Mouse (Mus musculus) layer of hippocampus, adult 2 months (tissue): ENCODE data around the gene Zfp689. TPM values are rescaled to one million over a fixed set of nuclear protein-coding genes. Genes with fewer than 3 reads are reported as not detected.
A peak's percentile ranks its signal among the peaks of the same experiment; 100 is the strongest.
"Not testable (repeated sequence)": the region's sequence is repeated elsewhere in the genome, so short reads cannot be mapped to it uniquely, and the experiment has no call there.

Source experiments
- DNase-seq, 2 experiments: peaks; one replicate each; pipeline ENCODE4 v3.0.0; 2022; ENCODE audit warnings: low spot score in 2 of 2
- H3K27ac ChIP-seq: fragments of 200-600 bp; 2 replicates; pipeline ENCODE4 v1.8.1; 2022
- H3K4me3 ChIP-seq: fragments of 200-600 bp; 2 replicates; pipeline ENCODE4 v1.8.1; 2022; ENCODE audit warnings: mild to moderate bottlenecking
- CTCF ChIP-seq: fragments of 200-600 bp; conservative IDR thresholded peaks from 2 replicates; pipeline ENCODE4 v1.8.1; 2022; ENCODE audit warnings: antibody characterized with exemption, mild to moderate bottlenecking, moderate library complexity
- long read RNA-seq, 2 experiments: library from polyadenylated mRNA; stranded (forward); transcript quantifications; one replicate each; pipeline ENCODE4 v2.0.0; 2021; ENCODE audit warnings: borderline mapping rate in 2 of 2
- total RNA-seq, 2 experiments: library from RNA; stranded (reverse); gene quantifications; 2 replicates each; pipeline ENCODE4 v1.2.3; 2021

The Zfp689 gene
- total RNA-seq = 1 to 10 TPM; 5.0 to 7.6 TPM
- long read RNA-seq, experiment 1, partial matches to known transcripts = 0 of 2 reads
- long read RNA-seq, experiment 1, other reads (novel, unspliced or antisense) = 0 of 2 reads
- long read RNA-seq, experiment 2, partial matches to known transcripts = 1 of 4 reads
- long read RNA-seq, experiment 2, other reads (novel, unspliced or antisense) = 1 of 4 reads

DNA sequence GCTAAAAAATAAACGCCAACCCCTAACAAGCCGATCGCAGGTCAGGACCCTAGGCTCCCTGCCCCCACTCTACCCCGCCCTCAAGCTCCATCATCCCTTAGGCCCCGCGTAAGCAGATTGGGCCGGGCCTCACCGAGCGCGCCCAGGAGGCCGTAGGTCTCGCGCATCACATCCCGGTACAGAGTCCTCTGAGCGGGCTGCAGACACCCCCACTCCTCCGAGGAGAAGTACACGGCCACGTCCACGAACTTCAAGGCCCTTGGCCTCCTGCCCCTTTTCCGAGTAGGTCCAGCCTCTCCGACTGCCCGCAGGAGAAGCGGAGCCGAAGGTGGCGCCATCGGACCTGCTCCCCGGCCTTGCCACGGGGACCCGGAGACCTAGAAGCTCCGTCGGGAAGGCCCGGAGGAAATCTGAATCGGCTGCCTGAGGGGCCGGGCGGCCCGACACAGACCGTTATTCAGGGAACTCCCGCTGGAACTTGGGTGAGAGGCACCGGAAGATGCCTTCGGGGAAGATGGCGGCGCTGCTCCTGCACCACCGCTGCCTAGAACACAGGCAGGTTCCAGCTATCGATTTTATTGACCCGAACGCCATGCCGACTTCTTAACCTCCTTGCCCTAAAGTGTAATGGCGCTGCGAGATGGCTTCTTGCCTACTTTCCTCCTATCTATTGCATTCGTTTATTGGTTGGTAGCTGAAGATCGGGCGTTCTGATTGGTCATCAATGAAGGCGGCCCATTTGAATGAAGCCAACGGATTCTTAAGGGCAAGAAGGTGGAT, at the start of gene Zfp689:
TSS of gene Zfp689 (minus strand) at position 638 of the 780 bp plus-strand sequence.
- TF ChIP-seq CTCF = no peak
- H3K27ac ChIP-seq = peak within 1 kb of the TSS; percentile 96
- peak; percentile 91 to 96 for DNase-seq
- H3K4me3 ChIP-seq = peak within 1 kb of the TSS; percentile 98

DNA sequence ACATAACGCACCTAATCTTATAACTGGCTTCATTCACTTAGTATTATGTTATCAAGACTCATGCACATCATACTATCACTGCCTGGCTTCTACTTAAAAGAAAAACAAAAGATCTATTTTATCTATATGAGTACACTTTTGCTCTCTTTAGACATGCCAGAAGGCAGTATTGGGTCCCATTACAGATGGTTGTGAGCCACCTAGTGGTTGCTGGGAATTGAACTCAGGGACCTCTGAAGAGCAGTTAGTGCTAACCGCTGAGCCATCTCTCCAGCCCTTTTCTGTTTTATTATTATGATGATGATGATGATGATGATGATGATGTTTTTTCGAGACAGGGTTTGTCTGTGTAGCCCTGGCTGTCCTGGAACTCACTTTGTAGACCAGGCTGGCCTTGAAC, 49.4 kb upstream of the Zfp689 start:
- TF ChIP-seq CTCF = peak; percentile 83
- Histone ChIP-seq H3K27ac (no peak overlapping the region), H3K4me3 (no peak overlapping the region)
- no peak for DNase-seq

DNA sequence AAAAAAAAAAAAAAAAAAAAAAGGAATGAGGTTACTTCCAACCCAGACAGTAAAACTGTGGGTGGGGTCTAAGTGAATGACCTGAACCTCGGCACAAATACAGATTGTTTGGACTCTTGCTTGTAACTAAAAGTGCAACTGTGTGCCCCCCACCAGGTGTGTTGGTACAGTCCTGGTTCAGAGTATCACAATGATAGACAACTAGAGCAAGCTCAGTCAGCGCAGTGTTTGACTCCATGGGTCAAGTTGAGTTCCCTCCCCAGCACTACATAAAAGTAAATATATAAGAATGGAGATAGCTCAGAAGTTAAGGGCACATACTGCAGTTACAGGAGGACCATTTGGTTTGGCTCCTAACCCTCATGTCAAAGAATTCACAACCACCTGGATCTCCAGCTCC, 48.4 kb upstream of the Zfp689 start:
- Histone ChIP-seq H3K27ac (no peak overlapping the region), H3K4me3 (no peak overlapping the region)
- no peak for DNase-seq
- TF ChIP-seq CTCF = no peak

DNA sequence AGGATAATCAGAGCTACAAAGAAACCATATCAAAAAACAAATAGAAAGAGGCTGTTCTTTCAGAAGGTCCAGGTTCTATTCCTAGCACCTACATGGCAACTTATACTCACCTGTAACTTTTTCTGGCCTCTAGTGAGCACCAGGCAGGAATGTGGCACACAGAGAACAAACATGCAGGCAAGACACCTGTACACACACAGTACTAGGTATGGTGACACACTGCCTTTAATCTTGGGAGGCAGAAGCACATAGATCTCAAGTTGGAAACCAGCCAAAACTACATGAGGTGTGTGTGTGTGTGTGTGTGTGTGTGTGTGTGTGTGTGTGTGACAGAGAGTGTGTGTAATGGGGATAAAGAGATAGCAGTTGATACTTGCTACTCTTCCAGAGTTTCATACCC, 45.7 kb upstream of the Zfp689 start:
- Histone ChIP-seq H3K27ac (no peak overlapping the region), H3K4me3 (no peak overlapping the region)
- DNase-seq = no peak
- no peak for TF ChIP-seq CTCF

DNA sequence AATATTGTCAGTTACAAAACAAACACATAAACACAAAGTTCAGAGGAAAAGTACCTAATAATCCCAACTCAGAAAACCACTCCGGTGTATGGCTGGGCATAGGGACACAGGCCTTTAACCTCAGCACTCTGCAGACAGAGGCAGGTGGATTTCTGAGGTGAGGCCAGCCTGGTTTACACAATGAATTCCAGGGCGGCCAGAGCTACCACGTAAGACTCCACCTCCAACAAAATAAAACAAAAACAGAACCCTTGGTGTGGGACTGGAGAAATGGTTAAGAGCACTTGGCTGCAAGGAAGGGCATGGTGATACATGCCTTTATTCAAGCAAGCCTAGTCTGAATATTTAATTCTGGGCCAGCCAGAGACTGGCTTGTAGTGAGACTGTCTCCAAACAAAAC, 42.9 kb upstream of the Zfp689 start:
- no peak overlapping the region for H3K4me3 ChIP-seq
- TF ChIP-seq CTCF = no peak
- H3K27ac ChIP-seq = no peak overlapping the region
- no peak for DNase-seq

DNA sequence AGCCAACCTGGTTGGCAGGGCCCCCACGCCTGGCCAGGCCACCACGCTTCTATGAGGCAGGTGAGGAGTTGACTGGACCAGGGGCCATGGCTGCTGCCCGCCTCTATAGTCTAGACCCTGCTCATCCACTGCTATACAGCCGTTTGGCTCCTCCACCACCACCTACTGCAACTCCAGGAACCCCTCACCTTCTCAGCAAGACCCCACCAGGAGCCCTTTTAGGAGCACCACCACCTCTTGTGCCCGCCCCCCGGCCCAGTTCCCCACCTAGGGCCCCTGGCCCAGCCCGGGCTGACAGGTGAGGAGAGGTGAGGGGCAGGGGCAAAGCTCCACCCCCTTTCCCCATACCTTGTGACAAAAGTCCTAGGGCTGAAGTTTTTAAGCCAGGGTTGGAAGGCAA, 41.0 kb upstream of the Zfp689 start:
- no peak overlapping the region for H3K4me3 ChIP-seq
- TF ChIP-seq CTCF = no peak
- no peak overlapping the region for H3K27ac ChIP-seq

DNA sequence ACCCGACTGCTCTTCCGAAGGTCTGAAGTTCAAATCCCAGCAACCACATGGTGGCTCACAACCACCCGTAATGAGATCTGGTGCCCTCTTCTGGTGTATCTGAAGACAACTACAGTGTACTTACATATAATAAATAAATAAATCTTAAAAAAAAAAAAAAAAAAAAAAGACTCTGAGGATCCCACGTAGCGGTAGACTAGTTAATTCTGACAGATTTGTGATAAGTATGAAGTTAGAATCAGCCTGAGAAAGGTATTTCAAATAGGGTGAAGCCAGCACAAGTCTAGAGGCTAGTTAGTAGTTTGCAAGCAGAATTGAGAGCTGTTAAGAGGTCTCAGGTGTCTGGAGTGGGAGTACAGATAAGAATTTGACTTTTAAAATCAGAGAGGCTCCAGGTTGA, 39.4 kb upstream of the Zfp689 start:
- peak; percentile 50 for TF ChIP-seq CTCF
- not testable (repeated sequence) for H3K27ac ChIP-seq, DNase-seq, H3K4me3 ChIP-seq

More for the DNA sequence above, 41.0 kb upstream of the Zfp689 start:
- DNase-seq = no peak

DNA sequence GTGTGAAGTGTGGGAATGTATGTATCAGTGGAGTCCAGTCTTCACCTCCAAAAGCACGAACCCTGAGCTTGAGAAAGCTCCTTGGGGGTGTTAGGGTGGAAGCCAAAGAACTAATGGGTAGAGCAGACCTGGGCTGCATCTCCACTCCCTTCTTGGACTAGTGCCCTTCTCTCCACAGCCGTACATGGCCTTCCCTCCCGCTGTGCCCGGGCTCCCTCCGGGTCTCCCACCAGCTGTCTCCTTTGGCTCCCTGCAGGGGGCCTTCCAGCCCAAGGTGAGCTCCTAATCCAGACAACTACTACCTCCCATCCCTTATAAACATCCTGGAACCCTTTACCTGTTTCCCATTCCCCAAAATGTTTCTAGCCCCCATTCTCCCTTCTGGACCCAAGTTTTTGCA, 36.5 kb upstream of the Zfp689 start:
- Histone ChIP-seq H3K4me3 (no peak overlapping the region), H3K27ac (no peak overlapping the region)
- no peak for TF ChIP-seq CTCF
- no peak for DNase-seq

DNA sequence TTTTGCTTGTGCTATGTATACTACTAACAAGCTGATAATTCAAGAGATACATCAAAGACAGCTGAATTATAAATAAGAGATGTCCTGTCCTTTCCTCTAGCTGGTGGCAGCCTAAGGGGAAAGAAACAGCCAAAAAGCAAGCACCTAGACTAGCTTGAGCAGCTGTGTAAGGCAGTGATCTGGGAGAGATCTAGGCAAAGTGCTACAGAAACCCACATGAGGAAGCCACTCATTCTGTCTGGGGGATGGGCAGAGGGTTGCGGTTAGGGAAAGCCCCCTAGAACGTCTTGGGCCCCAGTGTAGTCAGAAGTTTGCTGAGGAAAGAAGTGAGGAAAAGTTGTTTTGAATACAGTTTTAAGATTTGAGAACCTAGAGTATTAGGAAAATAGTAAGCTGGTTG, 31.4 kb upstream of the Zfp689 start:
- Histone ChIP-seq H3K27ac (peak overlapping the region; percentile 99), H3K4me3 (peak overlapping the region; percentile 57)
- no peak for DNase-seq
- no peak for TF ChIP-seq CTCF

DNA sequence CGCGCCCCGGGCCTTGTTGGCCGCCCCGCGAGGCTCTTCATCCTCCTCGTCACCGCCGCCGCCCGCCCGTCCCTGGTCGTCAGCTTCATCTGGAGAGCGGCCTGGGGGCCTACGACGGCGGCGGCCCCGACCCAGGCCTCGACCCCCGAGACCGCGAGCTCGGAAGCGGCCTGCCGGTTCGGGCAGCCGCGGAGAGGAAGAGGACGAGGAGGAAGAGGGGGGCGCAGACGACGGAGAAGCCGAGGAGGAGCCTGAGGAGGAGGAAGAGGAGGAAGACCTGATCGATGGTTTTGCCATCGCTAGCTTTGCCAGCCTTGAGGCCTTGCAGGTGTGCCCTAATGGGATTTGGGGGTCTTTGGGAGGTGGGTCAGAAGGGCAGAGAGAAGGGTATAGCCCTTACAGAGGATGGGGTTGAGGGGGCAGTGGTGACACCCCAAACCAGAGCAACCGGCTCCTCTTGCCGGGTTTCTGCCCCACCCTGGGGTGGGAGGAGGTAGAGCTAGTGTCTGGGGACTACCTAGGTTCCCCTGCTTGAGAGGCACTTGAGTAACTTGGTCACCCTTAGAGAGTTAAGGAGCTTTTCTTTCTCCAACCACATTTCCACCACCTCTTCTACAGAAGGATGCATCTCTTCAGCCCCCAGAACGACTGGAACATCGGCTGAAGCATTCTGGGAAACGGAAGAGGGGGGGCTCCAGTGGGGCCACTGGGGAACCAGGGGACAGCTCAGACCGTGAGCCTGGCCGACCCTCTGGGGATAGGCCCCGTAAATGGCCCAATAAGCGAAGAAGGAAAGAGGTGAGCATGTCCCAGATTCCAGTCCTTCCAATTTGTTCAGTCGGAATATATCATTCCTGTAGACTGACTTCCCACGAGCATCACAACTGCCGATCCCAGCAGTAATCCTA, 30.6 kb upstream of the Zfp689 start:
- no peak for TF ChIP-seq CTCF
- Histone ChIP-seq H3K27ac (peak overlapping the region; percentile 99), H3K4me3 (peak overlapping the region; percentile 57)
- peak in 1 of 2 experiments; percentile 12 for DNase-seq

DNA sequence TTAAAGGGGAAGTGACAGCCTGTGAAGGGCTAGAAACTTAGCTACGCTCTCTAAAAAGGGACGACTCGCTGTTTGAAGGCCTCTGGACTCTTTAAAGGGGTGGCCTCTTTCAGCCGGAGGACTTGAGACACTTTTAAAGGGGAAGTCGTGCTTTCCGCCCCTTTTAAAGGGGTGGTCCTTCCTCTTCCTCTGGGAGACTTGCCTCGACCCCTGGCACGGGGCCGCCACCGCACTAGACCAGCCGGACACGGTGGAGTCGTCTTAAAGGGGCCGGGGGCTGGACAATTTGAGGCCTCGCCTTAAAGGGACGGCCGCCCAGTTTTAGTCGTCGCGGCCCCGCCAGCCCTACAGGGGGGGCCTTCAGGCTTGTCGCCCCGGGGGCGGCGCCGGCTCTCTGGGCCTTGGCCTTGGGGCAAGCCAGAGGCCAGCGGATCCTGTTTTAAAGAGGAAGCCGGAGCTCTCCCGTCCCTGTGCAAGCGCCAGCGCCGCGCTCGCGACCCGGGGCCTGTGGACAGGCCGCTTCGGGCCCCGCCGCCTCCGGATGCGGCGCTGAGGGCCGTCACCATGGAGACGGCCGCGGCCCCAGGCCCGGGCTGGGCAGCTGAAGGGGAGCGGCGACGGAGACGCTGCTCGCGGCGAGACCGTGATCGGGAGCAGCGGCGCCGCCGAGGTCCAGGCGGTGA, 29.8 kb upstream of the Zfp689 start, which contains the start of gene Fbrs:
TSS of gene Fbrs (plus strand) at position 565 of the 683 bp plus-strand sequence.
- DNase-seq = peak; percentile 88 to 96
- H3K4me3 ChIP-seq = peak within 1 kb of the TSS; percentile 57
- H3K27ac ChIP-seq = peak within 1 kb of the TSS; percentile 99
- TF ChIP-seq CTCF = no peak

DNA sequence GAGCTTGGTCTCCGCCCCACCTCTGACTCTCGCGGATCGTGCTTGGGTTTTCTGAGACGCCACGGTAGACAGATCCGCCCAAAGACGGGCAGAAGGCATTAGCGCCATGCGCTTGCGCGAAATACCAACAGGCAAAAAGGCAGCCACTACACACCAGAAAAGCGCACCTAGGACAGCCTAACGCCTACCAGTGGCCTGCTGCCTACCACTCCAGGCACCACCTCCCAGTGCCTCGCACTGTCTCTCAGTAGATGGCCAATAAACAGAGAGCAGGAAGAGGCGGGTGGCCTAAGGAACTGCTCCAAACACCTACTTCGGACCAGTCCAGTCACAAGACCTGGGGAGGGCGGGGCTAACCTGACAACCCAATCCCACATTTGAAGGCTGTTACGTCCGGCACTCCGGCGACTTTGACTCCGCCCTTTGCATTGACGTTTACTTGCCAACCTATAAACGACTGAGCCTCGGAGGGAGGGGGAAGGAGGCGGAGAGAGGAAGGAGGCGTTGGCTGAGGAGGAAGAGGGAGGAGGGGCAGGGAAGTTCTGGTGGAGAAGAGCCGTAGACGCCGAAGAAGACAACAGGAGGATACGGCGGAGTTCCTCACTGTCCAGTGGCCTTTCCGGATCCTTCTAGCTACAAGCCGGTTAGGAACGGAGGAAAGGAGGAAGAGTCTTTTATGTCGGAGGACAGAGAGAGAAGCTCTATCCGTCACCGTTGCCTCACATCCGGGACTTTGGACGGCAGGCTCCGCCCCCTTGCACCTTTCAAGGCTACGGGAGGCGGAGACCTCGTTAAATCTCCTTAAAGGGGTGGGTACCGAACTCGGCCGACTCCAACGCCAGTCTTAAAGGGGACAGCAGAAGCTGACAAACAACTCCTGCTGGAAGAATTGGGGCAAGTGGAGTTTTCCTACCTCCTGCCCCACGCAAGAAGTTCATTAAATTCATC, 29.0 kb upstream of the Zfp689 start:
- TF ChIP-seq CTCF = peak; percentile 29; the same call in 1 of the 2 replicates
- peak; percentile 98 to 100 for DNase-seq
- peak overlapping the region; percentile 99 for H3K27ac ChIP-seq
- peak overlapping the region; percentile 57 for H3K4me3 ChIP-seq
